Mouse (Mus musculus) MEL (cell line): ENCODE measurements around the gene Stoml3.

ENCODE experiments used
- CTCF ChIP-seq, 3 experiments: IDR thresholded peaks in 2 of 3; conservative IDR thresholded peaks in 1 of 3; 2 replicates each; pipeline ENCODE4 v1.5.1; 2011 to 2012; ENCODE audit warnings: low read length in 3 of 3, low read depth in 2 of 3, mild to moderate bottlenecking in 2 of 3, improper control_type of control experiment in 1 of 3, inconsistent platforms in 1 of 3, mixed read lengths in 1 of 3, moderate library complexity in 1 of 3; ENCODE audit not compliant: control insufficient read depth in 1 of 3, insufficient read depth in 1 of 3, poor library complexity in 1 of 3, severe bottlenecking in 1 of 3
- POLR2A ChIP-seq, 2 experiments: IDR thresholded peaks; 2 replicates each; pipeline ENCODE4 v1.6.1; 2011 to 2012; ENCODE audit warnings: low read length in 2 of 2, mild to moderate bottlenecking in 2 of 2, control low read depth in 1 of 2, improper control_type of control experiment in 1 of 2, low read depth in 1 of 2, moderate library complexity in 1 of 2; ENCODE audit not compliant: control insufficient read depth in 1 of 2, insufficient read depth in 1 of 2, poor library complexity in 1 of 2
- ZKSCAN1 ChIP-seq: IDR thresholded peaks from 2 replicates; pipeline ENCODE4 v1.6.1; 2012; ENCODE audit warnings: low read depth, mild to moderate bottlenecking, inconsistent platforms, low read length, improper control_type of control experiment, moderate library complexity

DNA sequence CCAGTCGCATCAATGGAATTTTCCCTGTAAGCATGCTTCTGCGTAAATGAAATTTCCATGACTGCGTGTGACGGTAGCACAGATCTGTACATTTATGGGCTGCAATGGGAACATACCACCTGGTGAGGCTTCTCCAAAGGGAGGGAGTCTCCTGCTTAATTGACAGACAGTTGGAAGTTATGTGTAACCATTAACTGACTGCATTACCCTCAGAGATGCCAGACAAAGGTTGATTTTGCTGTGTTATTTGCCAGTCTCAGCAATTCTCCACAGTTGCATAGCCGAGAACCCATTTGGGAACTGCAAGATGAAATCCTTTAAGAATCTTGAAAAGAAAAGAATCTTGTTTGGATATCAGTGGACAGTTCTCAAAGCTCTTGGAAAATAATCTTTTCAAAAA, 16.4 kb upstream of the Stoml3 start:
- TF ChIP-seq CTCF (IDR thresholded peaks at IDR 0.05 in 2 of 3, conservative IDR thresholded peaks at IDR 0.05 in 1 of 3; ENCODE audit: control insufficient read depth in 1 of 3, insufficient read depth in 1 of 3, low read depth in 2 of 3, low read length in 3 of 3, poor library complexity in 1 of 3, severe bottlenecking in 1 of 3): no peak
- no peak for TF ChIP-seq ZKSCAN1
- no peak for TF ChIP-seq POLR2A (IDR thresholded peaks at IDR 0.05; ENCODE audit: control insufficient read depth in 1 of 2, insufficient read depth in 1 of 2, low read depth in 1 of 2, low read length in 2 of 2, poor library complexity in 1 of 2)
